Mouse (Mus musculus) lung, postnatal 0 days (tissue): Measurements from ENCODE around the gene Scd4.

Source experiments
- CTCF ChIP-seq: IDR thresholded peaks from 2 replicates; pipeline ENCODE4 v1.5.1; 2016; ENCODE audit warnings: antibody characterized with exemption, mild to moderate bottlenecking
- EP300 ChIP-seq: IDR thresholded peaks from 2 replicates; pipeline ENCODE4 v1.6.1; 2016; ENCODE audit warnings: antibody characterized with exemption, mild to moderate bottlenecking, control low read depth

GRCm38 (mm10) chr19:44392339-44393009 lies 59.6 kb downstream of the Scd4 start:
- TF ChIP-seq CTCF (no peak), EP300 (no peak)
